Mouse (Mus musculus) erythroid progenitor cell, adult 5-6 weeks (primary cell): ENCODE measurements around the gene Lrp1. TPM values are rescaled to one million over a fixed set of nuclear protein-coding genes. Genes with fewer than 3 reads are reported as not detected.

ENCODE experiments used
- ATAC-seq: replicated peaks from 2 replicates; pipeline ENCODE4 v1.8.0; 2016; ENCODE audit warnings: moderate number of reproducible peaks, mild to moderate bottlenecking, moderate TSS enrichment, inconsistent platforms; ENCODE audit not compliant: poor library complexity, low FRiP score, severe bottlenecking
- total RNA-seq, 2 experiments: library from RNA; stranded (forward) in 1 of 2; stranded (reverse) in 1 of 2; fragments of 150-400 nt in 1 of 2; fragments of 186-747, 209-891 nt in 1 of 2; gene quantifications; 2 replicates each; pipeline versions ENCODE4 v1.2.3 to v1.2.4; 2015 to 2017; ENCODE audit warnings: low replicate concordance in 2 of 2

The Lrp1 gene
- total RNA-seq, 2 experiments from 2014 or later = 11.5 to 19.7 TPM

- no peak for ATAC-seq
These were observed 34.1 kb upstream of the Lrp1 start for GRCm38 (mm10) chr10:127654970-127655579.

- peak; percentile 37; the same call in 1 of the 2 replicates for ATAC-seq
These were observed 32.1 kb upstream of the Lrp1 start for GRCm38 (mm10) chr10:127652906-127653638.

DNA sequence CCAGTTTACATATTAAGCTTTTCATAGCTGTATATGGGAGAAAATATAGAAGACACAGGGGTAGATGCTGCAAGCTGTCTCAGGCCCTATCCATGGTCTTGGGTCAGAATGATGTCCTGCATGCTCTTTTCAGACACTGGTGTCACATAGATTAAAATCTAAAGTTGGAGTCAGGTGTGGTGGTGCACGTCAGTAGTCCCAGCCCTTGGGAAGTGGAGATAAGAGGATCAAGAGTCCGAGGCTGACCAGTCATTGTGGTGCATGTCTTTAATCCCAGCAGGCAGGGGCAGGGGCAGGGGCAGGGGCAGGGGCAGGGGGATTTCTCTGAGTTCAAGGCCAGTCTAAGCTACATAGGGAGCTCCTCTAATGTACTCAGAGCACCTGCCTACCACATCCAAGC, 24.8 kb upstream of the Lrp1 start:
- ATAC-seq = no peak

DNA sequence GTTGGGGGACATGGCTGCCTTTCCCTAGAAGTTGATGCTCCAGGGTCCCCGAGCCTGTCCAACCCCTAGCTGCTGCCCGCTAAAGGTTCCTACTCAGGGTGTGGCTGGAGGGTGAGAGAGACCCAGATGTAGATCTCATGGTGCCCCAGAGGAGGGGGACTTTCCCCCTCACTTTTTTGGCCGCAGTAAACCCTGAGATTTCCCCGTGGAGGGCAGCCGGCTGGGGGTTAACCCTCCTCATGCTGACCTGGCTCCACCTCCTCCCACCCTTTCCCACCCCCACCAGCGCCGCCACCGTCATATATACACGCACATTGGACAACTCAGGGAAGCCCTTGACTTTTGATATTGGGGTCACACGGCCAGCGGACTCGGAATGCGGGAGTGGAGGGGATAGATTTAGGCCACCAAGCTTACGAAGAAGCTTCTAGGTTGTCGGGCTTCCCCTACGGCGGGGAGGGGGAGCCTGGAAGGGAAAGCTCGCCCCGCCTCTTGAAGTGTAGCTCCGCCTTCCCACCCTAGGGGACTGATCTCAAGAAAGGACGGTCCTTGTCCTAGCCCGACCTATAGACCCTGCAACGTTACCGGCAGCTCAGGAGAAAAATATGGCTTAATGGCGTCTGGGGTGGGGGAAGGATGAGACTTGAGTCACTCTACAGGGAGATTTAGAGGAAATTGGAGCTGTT, 22.7 kb upstream of the Lrp1 start:
- ATAC-seq = peak; percentile 39; the same call in 1 of the 2 replicates

DNA sequence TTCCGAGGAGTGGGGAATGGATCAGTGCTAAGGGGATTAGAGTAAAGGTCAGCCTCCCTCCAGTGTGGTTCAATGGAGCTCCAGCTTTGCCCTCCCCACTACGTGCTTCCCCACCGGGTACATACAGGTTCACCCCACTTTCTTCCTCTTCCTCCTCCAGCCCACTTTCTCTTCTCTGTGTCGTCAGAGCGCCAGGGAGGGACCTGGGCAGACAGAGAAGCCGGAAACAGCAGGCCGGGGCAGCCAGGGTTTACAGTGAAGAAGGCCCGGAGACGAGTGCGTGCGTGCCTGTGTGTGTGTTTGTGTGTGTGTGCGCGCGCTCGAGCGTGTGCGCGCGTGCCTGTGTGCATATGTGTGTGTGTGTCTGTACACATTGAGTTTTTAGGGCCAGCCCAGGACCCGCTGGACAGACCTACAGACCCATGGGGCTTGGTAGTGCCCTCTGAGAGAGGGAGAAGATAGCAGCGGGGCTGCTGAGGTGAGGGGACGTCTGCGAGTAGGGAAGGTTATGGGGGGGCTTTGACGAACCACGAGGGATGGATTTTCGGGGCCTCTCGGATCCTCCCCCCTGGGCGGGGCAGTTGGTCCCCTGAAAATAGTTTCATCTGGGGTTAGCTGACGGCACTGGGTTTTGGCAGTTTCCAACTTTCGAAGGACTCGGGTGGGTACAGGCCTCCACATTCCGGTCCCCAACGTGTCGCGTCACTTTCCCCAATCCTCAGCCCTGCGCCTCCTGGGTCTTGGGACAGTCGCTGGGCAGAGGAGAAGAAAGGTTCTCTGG, 22.0 kb upstream of the Lrp1 start, which contains the start of gene Stat6:
Gene Stat6, plus strand, starts transcription at position 215 of the 781 bp plus-strand sequence.
- ATAC-seq = peak; percentile 76

DNA sequence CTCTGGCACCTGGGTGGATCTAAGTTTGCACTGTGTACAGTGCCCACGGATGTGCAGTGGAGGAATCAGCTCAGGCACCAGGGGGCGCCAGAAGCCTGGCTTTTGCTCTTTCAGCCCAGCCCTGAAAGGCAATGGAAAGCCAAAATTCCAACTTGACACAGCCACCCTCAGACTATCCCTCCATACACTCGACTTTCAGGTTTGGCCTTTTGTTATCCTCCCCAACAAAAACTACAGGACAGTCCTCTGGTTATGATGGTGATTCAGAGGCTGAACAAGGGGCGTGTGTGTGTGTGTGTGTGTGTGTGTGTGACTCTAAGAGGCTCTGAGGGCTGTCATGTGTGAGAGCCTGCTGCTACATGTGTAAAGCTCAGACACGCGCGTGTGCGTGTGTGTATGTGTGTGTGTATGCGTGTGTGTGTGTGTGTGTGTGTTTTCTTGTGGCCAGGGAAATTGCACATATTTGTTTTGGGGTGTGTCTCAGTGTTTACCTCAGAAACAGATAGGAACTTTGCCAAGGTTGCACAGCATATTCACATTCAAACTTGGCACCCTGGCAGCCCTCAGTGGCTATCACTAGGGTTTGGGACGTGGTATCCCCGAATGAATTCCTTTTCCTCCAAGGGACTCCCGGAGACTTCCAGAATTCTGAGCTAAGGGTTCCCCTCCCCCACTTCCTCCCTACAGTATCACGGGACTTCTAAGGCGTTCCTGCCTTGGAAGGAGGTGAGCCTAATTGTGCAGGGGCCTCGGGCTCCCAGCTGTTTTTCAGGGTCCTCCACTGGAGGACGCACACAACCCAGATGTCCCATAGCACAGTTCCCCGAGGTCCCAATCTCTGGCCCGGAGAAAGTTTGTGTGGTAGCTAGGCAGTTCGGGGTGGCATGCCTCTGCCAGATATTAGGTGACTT, 21.2 kb upstream of the Lrp1 start:
- peak; percentile 71 for ATAC-seq

DNA sequence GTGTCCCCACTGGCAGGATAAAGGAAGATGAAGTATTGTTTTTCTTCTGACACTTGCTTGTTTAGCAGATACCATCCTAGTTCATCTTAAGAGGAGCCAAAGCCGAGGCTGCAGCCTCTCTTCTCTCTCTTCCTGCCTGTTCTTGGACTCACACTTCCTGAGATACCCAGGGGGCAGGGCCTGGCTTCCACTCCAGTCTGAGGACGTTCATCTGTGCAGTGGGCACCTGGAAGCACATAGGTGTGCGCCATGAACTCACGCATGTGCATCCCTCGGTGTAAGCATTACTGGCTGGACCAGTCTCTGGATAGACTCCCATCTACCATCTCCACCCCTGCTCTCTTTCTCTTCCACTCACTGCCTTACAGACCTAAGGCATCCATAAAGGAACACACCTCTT, 19.5 kb upstream of the Lrp1 start:
- ATAC-seq = no peak

- ATAC-seq = no peak
These were observed 11.8 kb upstream of the Lrp1 start for GRCm38 (mm10) chr10:127632668-127633271.

- no peak for ATAC-seq
These were observed 10.6 kb upstream of the Lrp1 start for GRCm38 (mm10) chr10:127631261-127632214.

GRCm38 (mm10) chr10:127626433-127626832, 5.5 kb upstream of the Lrp1 start:
- peak; percentile 68 for ATAC-seq

GRCm38 (mm10) chr10:127623439-127624216, 2.7 kb upstream of the Lrp1 start:
- no peak for ATAC-seq

GRCm38 (mm10) chr10:127622661-127623060, 1.7 kb upstream of the Lrp1 start:
- ATAC-seq = no peak

- peak; percentile 31; the same call in 1 of the 2 replicates for ATAC-seq
These were observed 1.1 kb upstream of the Lrp1 start for GRCm38 (mm10) chr10:127622057-127622392.

DNA sequence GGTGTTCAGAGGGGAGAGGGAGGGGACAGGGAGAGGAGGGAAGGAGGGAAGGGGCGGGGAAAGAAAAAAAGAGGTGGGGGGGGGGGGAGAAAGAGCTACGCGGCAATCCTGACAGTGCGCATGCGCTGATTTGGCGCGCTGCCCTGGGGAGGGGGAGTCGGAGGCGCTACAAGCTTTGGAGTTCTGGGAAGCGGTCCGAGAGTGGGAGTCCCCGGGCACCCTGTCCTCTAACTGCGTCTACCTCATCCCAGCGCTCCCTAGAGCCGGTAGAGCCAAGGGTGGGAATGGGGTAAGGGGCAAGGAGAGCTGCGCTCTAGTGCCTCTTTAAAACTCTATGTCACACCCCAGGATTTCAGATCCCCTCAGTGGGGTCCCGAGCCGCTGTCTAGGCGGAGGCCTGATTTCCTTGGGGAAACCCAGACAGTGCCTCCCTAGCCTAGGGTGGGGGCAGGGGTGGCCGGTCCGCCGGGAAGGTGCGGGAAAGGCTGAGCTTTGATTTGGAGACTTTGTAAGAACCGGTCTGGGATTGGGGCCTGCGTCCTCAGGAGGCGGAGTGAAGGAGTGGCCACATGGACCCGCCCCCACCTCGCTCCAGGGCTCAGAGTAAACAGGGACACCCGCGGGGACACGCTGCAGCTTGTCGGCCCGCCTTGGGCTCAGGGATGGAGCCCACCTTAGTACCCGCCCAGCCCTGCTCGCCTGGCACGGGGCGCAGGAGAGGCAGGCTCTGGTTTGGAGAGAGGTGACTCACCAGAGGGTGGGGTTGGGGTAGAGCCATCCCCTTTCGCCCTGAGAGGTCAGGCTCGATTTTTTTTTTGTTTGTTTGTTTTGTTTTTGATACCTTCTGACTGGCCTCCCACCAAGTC, 476 bp upstream of the Lrp1 start:
- peak; percentile 43 for ATAC-seq

- no peak for ATAC-seq
These were observed 975 bp downstream of the Lrp1 start for GRCm38 (mm10) chr10:127619941-127620405.
